8 mouse cellular contexts compared by ENCODE assay signal in genomic region chr13:112287571-112288224, GRCm38 (mm10). TPM values are rescaled to one million over a fixed set of nuclear protein-coding genes. Genes with fewer than 3 reads are reported as not detected.
DNase-seq lines count a peak whose midpoint lies in the region; ATAC-seq and TF ChIP-seq lines count a peak whose summit lies in the region.

No protein-coding gene starts in this region.

- H3K9me3 ChIP-seq in heart, postnatal 0 days (replicated peaks; ENCODE audit: control insufficient read depth, low read length), result 0 out of 2 replicates have a peak, but pooled peaks cover 7% of the 10 kb centered on the region
- H3K9me3 ChIP-seq in hindbrain, embryonic 15.5 days, result no peaks in the 10 kb centered on the region
- no peaks in the 10 kb centered on the region for H3K9me3 ChIP-seq in midbrain, embryonic 11.5 days (ENCODE audit: control insufficient read depth, low read length)

- H3K4me1 ChIP-seq in heart, postnatal 0 days (ENCODE audit: control insufficient read depth, insufficient read depth), result peaks cover 8% of the 10 kb centered on the region; the same call in 1 of the 2 replicates
- peaks cover 16% of the 10 kb centered on the region for H3K4me1 ChIP-seq in hindbrain, embryonic 15.5 days (replicated peaks)
- peaks cover 7% of the 10 kb centered on the region; the same call in 1 of the 2 replicates for H3K4me1 ChIP-seq in midbrain, embryonic 11.5 days (ENCODE audit: control insufficient read depth, insufficient read depth, low read length)

- no peak for TF ChIP-seq EP300 in heart, postnatal 0 days (IDR thresholded peaks at IDR 0.05; ENCODE audit: low read depth)

- 34% methylated on average over 6 of the region's 6 CpGs for WGBS in heart, postnatal 0 days
- 49% methylated on average over 6 of the region's 6 CpGs for WGBS in hindbrain, embryonic 15.5 days
- 70% methylated on average over 6 of the region's 6 CpGs for WGBS in midbrain, embryonic 11.5 days

- ATAC-seq in heart, postnatal 0 days (ENCODE audit: insufficient read depth, low read depth), result no peak
- peak; percentile 55; the same call in 1 of the 2 replicates for ATAC-seq in hindbrain, embryonic 15.5 days (ENCODE audit: low FRiP score, low read depth)
- ATAC-seq in midbrain, embryonic 11.5 days (ENCODE audit: low FRiP score), result peak; percentile 5
- no peak for ATAC-seq in monocyte, adult 5-6 weeks (replicated peaks; ENCODE audit: insufficient number of reproducible peaks, low FRiP score, low TSS enrichment, poor library complexity, severe bottlenecking)

- peak overlapping the region; percentile 19; the same call in 1 of the 2 replicates for H3K4me3 ChIP-seq in heart, postnatal 0 days (ENCODE audit: low read depth, low read length)
- peak overlapping the region; percentile 39 for H3K4me3 ChIP-seq in hindbrain, embryonic 15.5 days
- no peak overlapping the region for H3K4me3 ChIP-seq in midbrain, embryonic 11.5 days (ENCODE audit: low read depth, low read length)

- peak overlapping the region; percentile 54 for H3K4me2 ChIP-seq in heart, postnatal 0 days (ENCODE audit: low read depth, low read length)
- H3K4me2 ChIP-seq in hindbrain, embryonic 15.5 days, result peak overlapping the region; percentile 57
- peak overlapping the region; percentile 19; the same call in 1 of the 2 replicates for H3K4me2 ChIP-seq in midbrain, embryonic 11.5 days

- no peak for DNase-seq in heart, postnatal 0 days (ENCODE audit: low spot score)
- DNase-seq in heart, postnatal 36 days, result no peak
- DNase-seq in brain, adult 2 months (ENCODE audit: low read depth, low spot score), result peak; percentile 17
- no peak for DNase-seq in midbrain, embryonic 11.5 days (ENCODE audit: low spot score, missing footprints)
- DNase-seq in urinary bladder, postnatal 36 days (ENCODE audit: low spot score in 2 of 2), result no peak
- no peak for DNase-seq in frontal cortex, postnatal 25 days (ENCODE audit: low spot score in 2 of 2)

- no peak overlapping the region for H3K9ac ChIP-seq in heart, postnatal 0 days (replicated peaks; ENCODE audit: low read depth, low read length)
- 0 out of 2 replicates have a peak overlapping the region, but pooled peaks have one; percentile 49 for H3K9ac ChIP-seq in hindbrain, embryonic 15.5 days
- H3K9ac ChIP-seq in midbrain, embryonic 11.5 days (ENCODE audit: low read length), result no peak overlapping the region

- H3K27me3 ChIP-seq in heart, postnatal 0 days (ENCODE audit: control insufficient read depth, insufficient read depth, low read length), result 0 out of 2 replicates have a peak, but pooled peaks cover 3% of the 10 kb centered on the region
- H3K27me3 ChIP-seq in hindbrain, embryonic 15.5 days, result no peaks in the 10 kb centered on the region
- H3K27me3 ChIP-seq in midbrain, embryonic 11.5 days (ENCODE audit: control insufficient read depth, insufficient read depth, low read length), result no peaks in the 10 kb centered on the region

- H3K36me3 ChIP-seq in heart, postnatal 0 days (replicated peaks; ENCODE audit: control insufficient read depth, insufficient read depth, low read length), result no peaks in the 10 kb centered on the region
- no peaks in the 10 kb centered on the region for H3K36me3 ChIP-seq in hindbrain, embryonic 15.5 days
- H3K36me3 ChIP-seq in midbrain, embryonic 11.5 days (ENCODE audit: control insufficient read depth, insufficient read depth, low read length), result no peaks in the 10 kb centered on the region

- no peak for TF ChIP-seq CTCF in heart, postnatal 0 days (IDR thresholded peaks at IDR 0.05; ENCODE audit: low read depth)

- intact Hi-C loops in heart, postnatal 36 days (cut with DNase I), result no loop called here

- H3K27ac ChIP-seq in heart, postnatal 0 days (ENCODE audit: low read depth), result no peak overlapping the region
- H3K27ac ChIP-seq in hindbrain, embryonic 15.5 days (replicated peaks), result peak overlapping the region; percentile 85
- no peak overlapping the region for H3K27ac ChIP-seq in midbrain, embryonic 11.5 days (ENCODE audit: low read depth, low read length)

RNA-seq across cellular contexts. Expression of gene Ankrd55, which starts 0.6 kb away (rescaled TPM):
- not detected in 2 replicates for total RNA-seq in heart, postnatal 0 days (2014; rRNA removed; ENCODE audit: low replicate concordance)
- 0.05 and 0.07 TPM in 2 replicates for polyA plus RNA-seq in heart, postnatal 0 days (2015; fragmentation: Nextera tagmentation; extraction: Ambion mirVana)
- under 1 TPM; 0.92 to 1.00 TPM for total RNA-seq in heart, postnatal 36 days (2021)
- polyA plus RNA-seq in hindbrain, embryonic 15.5 days (2015; fragmentation: Nextera tagmentation; extraction: Ambion mirVana), result 10.1 and 10.3 TPM in 2 replicates
- polyA plus RNA-seq in midbrain, embryonic 11.5 days (2014; fragmentation: Nextera tagmentation; extraction: Ambion mirVana), result 1.9 and 2.3 TPM in 2 replicates
- total RNA-seq in monocyte, adult 5-6 weeks (2017), result 0.68 TPM in 1 of 3 replicates, not detected in the others

Comparison
In these comparisons a context has a peak if more than half of its experiments do, and no peak if none do; other contexts are left out.
1. ATAC-seq: peak in hindbrain, embryonic 15.5 days (single experiment) and midbrain, embryonic 11.5 days (single experiment); none in heart, postnatal 0 days (single experiment) and monocyte, adult 5-6 weeks (single experiment).
2. Peak in every context shown above with its lines, with median percentiles within 50 percentile points of each other: H3K4me2 ChIP-seq.